Mouse (Mus musculus) intestine, postnatal 0 days (tissue): ENCODE data around the gene Gm45623. TPM values are rescaled to one million over a fixed set of nuclear protein-coding genes. Genes with fewer than 3 reads are reported as not detected.

Experiments used
- ATAC-seq: fragments of 200-750 bp; cut with Nextera tagmentation; 2 replicates; pipeline ENCODE4 v1.8.0; 2017; ENCODE audit warnings: mild to moderate bottlenecking, moderate TSS enrichment, moderate library complexity
- H3K27ac ChIP-seq: fragments of 300-500 bp; sonication (generic); 2 replicates; pipeline ENCODE4 v1.5.1; 2014; ENCODE audit warnings: mild to moderate bottlenecking, low read depth, low read length, moderate library complexity
- H3K27me3 ChIP-seq: fragments of 300-500 bp; sonication (generic); replicated peaks from 2 replicates; pipeline ENCODE4 v1.6.1; 2014; ENCODE audit warnings: low read length, mixed read lengths; ENCODE audit not compliant: control insufficient read depth, insufficient read depth
- H3K36me3 ChIP-seq: fragments of 300-500 bp; sonication (generic); 2 replicates; pipeline ENCODE4 v1.6.1; 2014; ENCODE audit warnings: mild to moderate bottlenecking, moderate library complexity; ENCODE audit not compliant: control insufficient read depth, insufficient read depth
- H3K4me1 ChIP-seq: fragments of 300-500 bp; sonication (generic); replicated peaks from 2 replicates; pipeline ENCODE4 v1.6.1; 2014; ENCODE audit warnings: antibody characterized with exemption, low read length, mixed read lengths; ENCODE audit not compliant: control insufficient read depth, insufficient read depth
- H3K4me2 ChIP-seq: fragments of 300-500 bp; sonication (generic); replicated peaks from 2 replicates; pipeline ENCODE4 v1.6.1; 2014; ENCODE audit warnings: low read depth, mild to moderate bottlenecking, moderate library complexity
- H3K4me3 ChIP-seq: fragments of 300-500 bp; sonication (generic); 2 replicates; pipeline ENCODE4 v1.5.1; 2014; ENCODE audit warnings: low read depth, low read length
- H3K9ac ChIP-seq: fragments of 300-500 bp; sonication (generic); 2 replicates; pipeline ENCODE4 v1.6.1; 2014; ENCODE audit warnings: mild to moderate bottlenecking, low read depth, low read length
- H3K9me3 ChIP-seq: fragments of 300-500 bp; sonication (generic); 2 replicates; pipeline ENCODE4 v1.6.1; 2016; ENCODE audit warnings: mixed run types; ENCODE audit not compliant: control insufficient read depth
- CTCF ChIP-seq: sonication (generic); IDR thresholded peaks from 2 replicates; pipeline ENCODE4 v1.5.1; 2016; ENCODE audit warnings: low read depth, mild to moderate bottlenecking, control low read depth, antibody characterized with exemption, moderate library complexity
- WGBS: fragments of 180-500 bp; shearing (Covaris S2); extraction: QIAGEN DNeasy Blood & Tissue Kit; methylation state at CpG from one replicate; pipeline ENCODE4 v1.1.7; 2014; 5-methylcytosine and 5-hydroxymethylcytosine counted together
- polyA plus RNA-seq: library from polyadenylated mRNA; unstranded; fragments of >200 nt; fragmentation: Nextera tagmentation; extraction: Ambion mirVana; gene quantifications from 2 replicates; pipeline ENCODE4 v1.2.1, GENCODE M21; 2015

The Gm45623 gene
- polyA plus RNA-seq, 1 experiment from 2014 or later, result not detected

DNA sequence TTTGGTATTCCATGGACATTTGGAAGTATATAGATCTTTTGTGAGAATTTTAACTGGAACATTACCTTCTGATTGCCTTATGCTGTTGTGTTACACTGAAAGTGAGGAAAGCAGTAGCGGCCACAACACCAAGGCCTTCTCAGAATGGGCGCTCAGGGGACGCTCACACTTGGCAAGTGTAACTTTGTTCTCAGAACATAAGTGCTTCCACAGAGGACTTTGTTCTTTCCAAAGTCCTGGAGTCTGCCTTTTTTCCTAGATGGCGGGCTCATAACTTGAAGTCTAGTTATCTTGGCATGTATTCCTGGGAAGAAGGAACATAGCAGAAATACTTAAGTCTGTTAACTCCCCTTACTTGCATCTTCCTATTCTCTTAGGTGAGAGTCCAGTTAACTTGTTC, 46.5 kb downstream of the Gm45623 start:
- H3K36me3 ChIP-seq, result no peaks in the 10 kb centered on the region
- no peak overlapping the region for H3K9ac ChIP-seq
- no peak overlapping the region for H3K4me3 ChIP-seq
- H3K27ac ChIP-seq, result peak overlapping the region; percentile 11
- no peak for TF ChIP-seq CTCF
- no peaks in the 10 kb centered on the region for H3K9me3 ChIP-seq
- H3K4me1 ChIP-seq, result peaks cover 4% of the 10 kb centered on the region
- H3K27me3 ChIP-seq, result no peaks in the 10 kb centered on the region
- 49% methylated on average over 4 of the region's 4 CpGs for WGBS
- H3K4me2 ChIP-seq, result peak overlapping the region; percentile 24
- no peak for ATAC-seq

DNA sequence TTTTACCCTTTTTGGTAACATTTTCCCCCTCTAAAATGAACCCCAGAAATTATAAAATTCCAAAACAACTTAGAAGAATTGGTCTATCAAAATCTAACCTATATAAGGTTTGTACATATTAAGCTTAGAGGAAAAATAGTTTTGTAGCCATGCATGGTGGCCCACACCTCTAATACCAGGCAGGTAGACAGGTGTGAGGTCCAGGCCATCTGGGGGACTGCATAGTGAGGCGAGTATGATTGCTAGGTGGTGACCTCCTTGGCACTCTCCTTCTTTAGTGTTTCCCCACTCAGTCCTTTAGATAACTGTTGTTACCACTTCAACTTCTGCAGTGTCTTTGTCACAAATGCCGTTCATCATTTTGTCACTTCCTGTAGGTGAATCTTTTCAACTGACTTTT, 49.0 kb downstream of the Gm45623 start:
- 60% methylated on average over 2 of the region's 2 CpGs for WGBS
- no peaks in the 10 kb centered on the region for H3K36me3 ChIP-seq
- no peak for TF ChIP-seq CTCF
- H3K27ac ChIP-seq, result no peak overlapping the region; the same call in 1 of the 2 replicates
- no peaks in the 10 kb centered on the region; the same call in 1 of the 2 replicates for H3K4me1 ChIP-seq
- peak overlapping the region; percentile 75; the same call in 1 of the 2 replicates for H3K4me2 ChIP-seq
- ATAC-seq, result no peak
- no peaks in the 10 kb centered on the region for H3K27me3 ChIP-seq
- no peak overlapping the region for H3K9ac ChIP-seq
- H3K4me3 ChIP-seq, result peak overlapping the region; percentile 70
- H3K9me3 ChIP-seq, result no peaks in the 10 kb centered on the region

DNA sequence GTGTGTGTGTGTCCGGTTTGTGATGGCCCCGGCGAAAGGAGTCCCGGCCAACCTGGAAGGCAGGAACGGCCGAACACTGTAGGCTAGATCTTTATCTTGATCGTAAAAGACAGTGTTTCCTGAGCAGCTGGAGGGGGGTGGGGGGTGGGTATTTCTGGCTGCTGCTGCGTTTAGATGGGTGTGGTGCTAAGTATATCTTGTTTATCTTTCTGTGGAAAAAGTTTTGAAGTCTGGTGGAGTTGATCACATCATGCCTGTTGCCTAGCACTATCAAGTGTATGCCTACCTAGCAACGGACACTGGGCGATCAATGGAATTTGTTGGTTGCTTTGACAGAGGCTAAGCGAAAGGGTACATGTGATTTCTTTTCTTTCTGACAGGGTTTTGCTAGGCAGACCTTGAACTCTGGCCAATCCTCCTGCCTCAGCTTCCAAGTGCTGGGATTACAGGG, 49.7 kb downstream of the Gm45623 start:
- H3K4me1 ChIP-seq, result no peaks in the 10 kb centered on the region; the same call in 1 of the 2 replicates
- no peaks in the 10 kb centered on the region for H3K9me3 ChIP-seq
- H3K36me3 ChIP-seq, result no peaks in the 10 kb centered on the region
- peak overlapping the region; percentile 70 for H3K4me3 ChIP-seq
- ATAC-seq, result peak; percentile 23
- TF ChIP-seq CTCF, result no peak
- peak overlapping the region; percentile 93 for H3K9ac ChIP-seq
- H3K4me2 ChIP-seq, result peak overlapping the region; percentile 75
- peak overlapping the region; percentile 100 for H3K27ac ChIP-seq
- H3K27me3 ChIP-seq, result no peaks in the 10 kb centered on the region
- WGBS, result under 1% methylated on average over 11 of the region's 11 CpGs

DNA sequence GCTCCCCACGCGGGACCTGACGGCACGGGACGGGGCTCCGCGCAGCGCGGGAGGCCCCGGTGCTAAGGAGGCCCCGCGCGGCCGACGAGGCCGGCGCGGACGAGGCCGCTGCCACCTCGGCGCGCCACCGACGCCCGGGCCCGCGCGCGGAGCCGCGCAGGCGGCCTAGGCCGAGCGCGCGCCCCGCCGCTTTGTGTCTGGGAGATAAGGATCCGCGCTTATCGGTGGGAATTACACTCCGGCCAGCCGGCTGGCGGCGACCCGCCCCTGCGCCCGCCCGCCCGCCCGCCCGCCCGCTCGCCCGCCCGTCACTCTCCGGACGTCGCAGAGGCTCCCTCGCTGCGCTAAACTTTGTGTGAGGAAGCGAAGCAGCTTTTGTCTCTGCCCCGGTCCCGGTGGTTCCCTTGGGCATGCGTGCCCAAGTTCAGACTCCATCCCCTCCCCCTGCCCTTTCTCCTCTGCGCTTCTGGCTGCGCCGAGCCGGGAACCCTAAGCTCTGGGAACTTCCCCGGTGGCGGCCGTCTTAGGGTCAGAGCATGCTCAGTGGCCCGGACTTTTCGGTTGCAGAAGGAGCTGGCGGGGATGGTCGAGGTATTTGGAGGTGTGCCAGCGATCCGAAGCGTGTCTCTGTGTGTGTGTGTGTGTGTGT, 50.3 kb downstream of the Gm45623 start:
- WGBS, result under 1% methylated on average over 64 of the region's 80 CpGs
- no peaks in the 10 kb centered on the region for H3K9me3 ChIP-seq
- H3K4me1 ChIP-seq, result no peaks in the 10 kb centered on the region; the same call in 1 of the 2 replicates
- ATAC-seq, result peak; percentile 89
- peak overlapping the region; percentile 75 for H3K4me2 ChIP-seq
- H3K4me3 ChIP-seq, result peak overlapping the region; percentile 70
- H3K27me3 ChIP-seq, result no peaks in the 10 kb centered on the region
- no peaks in the 10 kb centered on the region for H3K36me3 ChIP-seq
- peak overlapping the region; percentile 100 for H3K27ac ChIP-seq
- H3K9ac ChIP-seq, result peak overlapping the region; percentile 93
- TF ChIP-seq CTCF, result no peak

DNA sequence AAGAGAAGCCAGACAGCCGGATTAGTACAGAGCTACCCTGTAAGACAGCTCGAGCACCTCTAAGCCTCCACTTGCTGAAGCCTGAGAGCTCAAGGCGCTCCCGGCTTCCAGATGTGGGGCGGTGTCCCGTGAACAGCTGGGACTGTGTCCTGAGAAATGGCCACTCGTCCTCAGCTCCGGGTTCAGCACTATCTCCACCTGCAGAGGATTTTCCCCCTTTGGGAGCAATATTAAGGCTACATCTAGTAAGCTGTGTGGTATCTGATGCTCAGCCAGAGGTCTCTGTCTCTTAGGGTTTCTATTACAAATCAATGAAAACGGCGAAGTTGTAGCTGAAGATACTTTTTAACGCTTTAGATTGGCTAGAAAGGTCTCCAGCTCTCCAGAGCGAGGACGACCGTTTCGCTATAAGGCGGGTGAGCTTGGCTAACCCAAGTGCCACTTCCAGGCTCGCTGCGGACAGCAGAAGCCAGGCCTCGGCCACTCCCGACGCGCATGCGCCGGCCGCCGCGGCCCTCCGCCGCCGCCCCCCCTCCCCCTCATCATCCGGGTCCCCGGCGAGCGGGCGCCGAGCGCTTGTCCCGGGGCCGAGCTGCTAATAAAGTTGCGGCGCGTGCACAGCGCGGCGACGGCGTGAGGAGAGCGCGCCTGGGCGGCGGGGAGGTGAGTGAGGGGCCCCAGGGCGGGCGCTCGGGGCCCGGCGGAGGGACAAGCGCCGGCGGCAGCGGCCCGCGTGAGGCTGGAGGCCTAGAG, 51.0 kb downstream of the Gm45623 start, which contains the start of gene Smad5:
Smad5 (plus strand) TSS at position 542 of the 753 bp plus-strand sequence.
- no peak for TF ChIP-seq CTCF
- peak; percentile 88 for ATAC-seq
- Histone ChIP-seq H3K9me3 (no peaks in the 10 kb centered on the region), H3K9ac (peak within 1 kb of the TSS; percentile 93), H3K4me2 (peak within 1 kb of the TSS; percentile 75), H3K27ac (peak within 1 kb of the TSS; percentile 100), H3K36me3 (no peaks in the 10 kb centered on the region), H3K4me3 (peak within 1 kb of the TSS; percentile 70), H3K27me3 (no peaks in the 10 kb centered on the region), H3K4me1 (no peaks in the 10 kb centered on the region; the same call in 1 of the 2 replicates)
- 4% methylated on average over 42 of the region's 62 CpGs for WGBS

Other genes starting within 250 kb of the Gm45623 start
- gene Fbxl21, start 231.4 kb downstream of the Gm45623 start, polyA plus RNA-seq, result 3.7 and 4.0 TPM in 2 replicates
- gene Lect2, start 205.3 kb downstream of the Gm45623 start, polyA plus RNA-seq, result 48.8 and 59.0 TPM in 2 replicates
- gene Tgfbi, start 144.3 kb downstream of the Gm45623 start, polyA plus RNA-seq, result 101 and 105 TPM in 2 replicates
- gene Smad5, start 50.8 kb downstream of the Gm45623 start, polyA plus RNA-seq, result 8.5 and 11.9 TPM in 2 replicates
- 0.20 and 0.24 TPM in 2 replicates for gene Trpc7, start 142.2 kb upstream of the Gm45623 start, polyA plus RNA-seq